Mouse (Mus musculus): ENCODE results near the gene Odr4. TPM values are rescaled to one million over a fixed set of nuclear protein-coding genes. Genes with fewer than 3 reads are reported as not detected.

Gene Odr4
- polyA plus RNA-seq, 1 experiment from 2014 or later, result 38.9 TPM

DNA sequence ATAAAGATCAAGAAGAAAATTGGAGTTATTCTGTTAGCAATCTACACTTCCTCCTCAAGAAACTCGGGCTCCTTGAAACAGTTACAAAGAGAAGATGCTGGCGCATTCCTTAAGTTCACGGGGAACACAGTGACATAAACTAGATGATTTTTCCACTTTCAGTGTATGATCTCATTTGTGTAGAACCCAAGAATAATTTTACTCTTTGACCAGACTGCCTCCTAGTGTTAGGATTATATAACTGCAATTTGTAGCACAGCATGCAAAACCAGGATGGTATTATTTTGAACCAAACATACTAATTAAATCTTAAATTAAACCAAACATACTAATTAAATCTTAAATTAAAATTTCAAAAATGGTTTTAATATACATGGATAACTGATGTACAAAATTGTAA, 20.0 kb downstream of the Odr4 start:
- peaks cover 4% of the 10 kb centered on the region for H3K36me3 ChIP-seq (ENCODE audit: control insufficient read depth, insufficient read depth, low read length)
- H3K4me2 ChIP-seq (ENCODE audit: low read depth, low read length), result no peak overlapping the region
- no peak overlapping the region for H3K9ac ChIP-seq (ENCODE audit: low read length)
- H3K4me3 ChIP-seq (ENCODE audit: low read length), result no peak overlapping the region
- no peaks in the 10 kb centered on the region for H3K4me1 ChIP-seq (replicated peaks; ENCODE audit: control insufficient read depth, insufficient read depth, low read length)
- 77% methylated on average over 3 of the region's 3 CpGs for WGBS
- no peak for ATAC-seq (ENCODE audit: low read depth)
- H3K9me3 ChIP-seq (ENCODE audit: control insufficient read depth, low read length), result no peaks in the 10 kb centered on the region
- H3K27me3 ChIP-seq (ENCODE audit: control insufficient read depth, insufficient read depth, low read depth, low read length), result no peaks in the 10 kb centered on the region
- H3K27ac ChIP-seq (ENCODE audit: low read length), result no peak overlapping the region

DNA sequence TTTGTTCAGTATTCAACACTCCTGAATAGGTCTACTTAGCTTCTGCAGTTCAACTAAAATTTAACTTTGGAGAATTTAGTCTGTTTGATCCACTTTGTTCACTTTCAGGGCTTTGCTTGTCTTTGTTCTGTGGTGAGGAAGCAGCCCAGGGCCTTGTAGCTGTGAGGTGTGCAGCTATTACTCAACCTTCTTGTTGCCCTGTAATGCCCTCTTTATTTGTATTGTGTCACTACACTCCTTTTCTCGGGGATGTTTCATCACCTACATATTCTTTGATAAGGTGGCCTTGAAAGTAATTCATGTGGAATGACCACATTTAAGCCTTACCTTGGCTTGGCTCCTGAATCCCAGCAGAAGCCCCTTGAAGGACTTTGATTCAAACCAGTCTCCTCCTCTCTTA, 32.0 kb downstream of the Odr4 start:
- H3K9ac ChIP-seq (ENCODE audit: low read length), result no peak overlapping the region
- no peak for ATAC-seq (ENCODE audit: low read depth)
- 67% methylated on average over 1 of the region's 1 CpGs for WGBS

DNA sequence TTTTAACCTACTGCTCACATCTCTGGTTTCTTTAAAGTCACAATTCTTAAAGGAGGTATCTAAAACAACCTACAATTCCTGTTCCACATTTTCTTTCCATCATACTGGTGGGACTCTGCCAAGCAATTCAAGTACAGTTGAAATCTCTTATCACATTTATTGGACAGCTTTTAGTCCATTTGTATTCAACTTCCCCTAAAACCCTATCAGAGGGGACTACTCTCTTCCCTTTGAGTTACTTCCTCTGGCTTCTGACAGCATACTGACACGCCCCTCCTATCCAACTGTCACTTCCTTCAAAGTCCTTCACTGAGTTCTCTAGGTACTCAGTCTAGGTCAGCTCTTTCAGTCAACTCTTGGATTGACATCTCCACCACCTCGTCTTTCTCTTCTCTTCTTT, 57.8 kb downstream of the Odr4 start:
- Histone ChIP-seq H3K4me3 (ENCODE audit: low read length) (no peak overlapping the region), H3K27ac (ENCODE audit: low read length) (no peak overlapping the region), H3K9ac (ENCODE audit: low read length) (no peak overlapping the region), H3K4me1 (replicated peaks; ENCODE audit: control insufficient read depth, insufficient read depth, low read length) (no peaks in the 10 kb centered on the region), H3K36me3 (ENCODE audit: control insufficient read depth, insufficient read depth, low read length) (no peaks in the 10 kb centered on the region), H3K27me3 (ENCODE audit: control insufficient read depth, insufficient read depth, low read depth, low read length) (no peaks in the 10 kb centered on the region), H3K9me3 (ENCODE audit: control insufficient read depth, low read length) (no peaks in the 10 kb centered on the region), H3K4me2 (ENCODE audit: low read depth, low read length) (no peak overlapping the region)
- no peak for ATAC-seq (ENCODE audit: low read depth)
- WGBS, result 69% methylated on average over 2 of the region's 2 CpGs

More for the DNA sequence above, 32.0 kb downstream of the Odr4 start:
- Histone ChIP-seq H3K27me3 (ENCODE audit: control insufficient read depth, insufficient read depth, low read depth, low read length) (no peaks in the 10 kb centered on the region), H3K4me1 (replicated peaks; ENCODE audit: control insufficient read depth, insufficient read depth, low read length) (no peaks in the 10 kb centered on the region), H3K4me3 (ENCODE audit: low read length) (no peak overlapping the region), H3K4me2 (ENCODE audit: low read depth, low read length) (no peak overlapping the region), H3K9me3 (ENCODE audit: control insufficient read depth, low read length) (no peaks in the 10 kb centered on the region), H3K27ac (ENCODE audit: low read length) (no peak overlapping the region), H3K36me3 (ENCODE audit: control insufficient read depth, insufficient read depth, low read length) (peaks cover 14% of the 10 kb centered on the region)

DNA sequence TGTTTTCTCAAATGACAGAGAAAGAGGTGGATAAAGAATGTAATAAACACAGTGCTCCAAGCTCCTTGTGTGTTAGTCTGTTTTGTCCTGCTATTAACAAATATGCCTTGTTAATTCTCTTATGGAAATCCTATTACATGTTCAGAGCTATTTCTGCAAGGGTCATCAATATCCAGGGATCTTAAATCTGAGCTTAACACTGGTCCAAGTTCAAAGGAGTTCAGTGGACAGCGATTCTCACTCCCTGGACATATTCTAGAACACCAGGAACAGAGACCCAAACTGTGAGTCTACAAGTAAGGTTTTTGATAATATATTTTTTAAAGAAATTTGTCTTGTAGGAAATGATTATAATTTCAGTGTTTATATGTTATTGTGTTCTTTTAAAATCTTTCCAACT, 73.7 kb downstream of the Odr4 start, which contains the start of gene Pdc:
TSS of gene Pdc (plus strand) at position 213 of the 400 bp plus-strand sequence.
- Histone ChIP-seq H3K4me1 (replicated peaks; ENCODE audit: control insufficient read depth, insufficient read depth, low read length) (no peaks in the 10 kb centered on the region), H3K27me3 (ENCODE audit: control insufficient read depth, insufficient read depth, low read depth, low read length) (no peaks in the 10 kb centered on the region), H3K9ac (ENCODE audit: low read length) (no peak within 1 kb of the TSS), H3K9me3 (ENCODE audit: control insufficient read depth, low read length) (no peaks in the 10 kb centered on the region), H3K4me3 (ENCODE audit: low read length) (no peak within 1 kb of the TSS), H3K27ac (ENCODE audit: low read length) (no peak within 1 kb of the TSS), H3K36me3 (ENCODE audit: control insufficient read depth, insufficient read depth, low read length) (no peaks in the 10 kb centered on the region), H3K4me2 (ENCODE audit: low read depth, low read length) (no peak within 1 kb of the TSS)
- no peak for ATAC-seq (ENCODE audit: low read depth)
- 86% methylated on average over 1 of the region's 1 CpGs for WGBS

Other genes with a start within 250 kb of the Odr4 start
- gene Pdc, start 73.7 kb downstream of the Odr4 start, polyA plus RNA-seq (2015; fragmentation: Nextera tagmentation; extraction: Ambion mirVana), result not detected in 2 replicates
- gene Tpr, start 242 bp downstream of the Odr4 start, polyA plus RNA-seq (2015; fragmentation: Nextera tagmentation; extraction: Ambion mirVana), result 128 and 157 TPM in 2 replicates
- 0.31 and 0.48 TPM in 2 replicates for gene Prg4, start 73.1 kb upstream of the Odr4 start, polyA plus RNA-seq (2015; fragmentation: Nextera tagmentation; extraction: Ambion mirVana)